Mouse (Mus musculus): ENCODE results near the gene Gm20388. TPM values are rescaled to one million over a fixed set of nuclear protein-coding genes. Genes with fewer than 3 reads are reported as not detected.

Gm20388 gene
- polyA plus RNA-seq, 1 experiment from 2014 or later = 4.4 TPM

GRCm38 (mm10) chr8:122658807-122659160 lies 2748.1 kb downstream of the Gm20388 start:
- Histone ChIP-seq H3K9ac (replicated peaks) (no peak overlapping the region), H3K36me3 (no peaks in the 10 kb centered on the region), H3K27me3 (no peaks in the 10 kb centered on the region), H3K9me3 (no peaks in the 10 kb centered on the region), H3K4me1 (replicated peaks) (peaks cover 42% of the 10 kb centered on the region), H3K27ac (no peak overlapping the region), H3K4me2 (replicated peaks) (no peak overlapping the region), H3K4me3 (replicated peaks) (no peak overlapping the region)
- WGBS = 82% methylated on average over 9 of the region's 9 CpGs
- no peak for ATAC-seq

GRCm38 (mm10) chr8:122660022-122660421 lies 2749.4 kb downstream of the Gm20388 start:
- WGBS = 80% methylated on average over 2 of the region's 2 CpGs
- no peaks in the 10 kb centered on the region for H3K9me3 ChIP-seq
- H3K4me3 ChIP-seq (replicated peaks) = no peak overlapping the region
- no peak overlapping the region for H3K27ac ChIP-seq
- peaks cover 54% of the 10 kb centered on the region for H3K4me1 ChIP-seq (replicated peaks)
- no peak overlapping the region for H3K9ac ChIP-seq (replicated peaks)
- ATAC-seq = no peak
- no peaks in the 10 kb centered on the region for H3K27me3 ChIP-seq
- no peaks in the 10 kb centered on the region for H3K36me3 ChIP-seq
- no peak overlapping the region for H3K4me2 ChIP-seq (replicated peaks)

GRCm38 (mm10) chr8:122661138-122661537 lies 2750.5 kb downstream of the Gm20388 start:
- 44% methylated on average over 7 of the region's 7 CpGs for WGBS
- H3K36me3 ChIP-seq = no peaks in the 10 kb centered on the region
- no peak overlapping the region for H3K4me3 ChIP-seq (replicated peaks)
- ATAC-seq = no peak
- no peak overlapping the region for H3K9ac ChIP-seq (replicated peaks)
- no peak overlapping the region for H3K4me2 ChIP-seq (replicated peaks)
- peak overlapping the region; percentile 14; the same call in 1 of the 2 replicates for H3K27ac ChIP-seq
- H3K9me3 ChIP-seq = no peaks in the 10 kb centered on the region
- no peaks in the 10 kb centered on the region for H3K27me3 ChIP-seq
- H3K4me1 ChIP-seq (replicated peaks) = peaks cover 65% of the 10 kb centered on the region

- Histone ChIP-seq H3K9ac (replicated peaks) (no peak overlapping the region), H3K9me3 (no peaks in the 10 kb centered on the region), H3K27me3 (no peaks in the 10 kb centered on the region), H3K36me3 (no peaks in the 10 kb centered on the region), H3K4me3 (replicated peaks) (no peak overlapping the region), H3K4me1 (replicated peaks) (peaks cover 72% of the 10 kb centered on the region), H3K4me2 (replicated peaks) (no peak overlapping the region), H3K27ac (no peak overlapping the region)
- WGBS = 80% methylated on average over 2 of the region's 2 CpGs
- no peak for ATAC-seq
Observed at GRCm38 (mm10) chr8:122661894-122662293, 2751.3 kb downstream of the Gm20388 start.

GRCm38 (mm10) chr8:122663106-122663505 lies 2752.5 kb downstream of the Gm20388 start:
- H3K27ac ChIP-seq = no peak overlapping the region
- peaks cover 81% of the 10 kb centered on the region for H3K4me1 ChIP-seq (replicated peaks)
- H3K4me3 ChIP-seq (replicated peaks) = no peak overlapping the region
- 85% methylated on average over 3 of the region's 3 CpGs for WGBS
- no peak for ATAC-seq
- no peak overlapping the region for H3K4me2 ChIP-seq (replicated peaks)
- H3K27me3 ChIP-seq = 0 out of 2 replicates have a peak, but pooled peaks cover 2% of the 10 kb centered on the region
- no peak overlapping the region for H3K9ac ChIP-seq (replicated peaks)
- H3K9me3 ChIP-seq = no peaks in the 10 kb centered on the region
- no peaks in the 10 kb centered on the region for H3K36me3 ChIP-seq

- no peak overlapping the region for H3K9ac ChIP-seq (replicated peaks)
- 80% methylated on average over 5 of the region's 5 CpGs for WGBS
- no peak overlapping the region for H3K4me2 ChIP-seq (replicated peaks)
- H3K27me3 ChIP-seq = 0 out of 2 replicates have a peak, but pooled peaks cover 2% of the 10 kb centered on the region
- no peaks in the 10 kb centered on the region for H3K36me3 ChIP-seq
- H3K4me1 ChIP-seq (replicated peaks) = peaks cover 80% of the 10 kb centered on the region
- H3K4me3 ChIP-seq (replicated peaks) = no peak overlapping the region
- no peaks in the 10 kb centered on the region for H3K9me3 ChIP-seq
- ATAC-seq = no peak
- no peak overlapping the region for H3K27ac ChIP-seq
Observed at GRCm38 (mm10) chr8:122663670-122664069, 2753.0 kb downstream of the Gm20388 start.

- ATAC-seq = 0 out of 2 replicates have a peak, but pooled peaks have one; percentile 22
- 59% methylated on average over 8 of the region's 8 CpGs for WGBS
- peaks cover 85% of the 10 kb centered on the region for H3K4me1 ChIP-seq (replicated peaks)
- no peaks in the 10 kb centered on the region for H3K9me3 ChIP-seq
- H3K27ac ChIP-seq = peak overlapping the region; percentile 71
- H3K27me3 ChIP-seq = 0 out of 2 replicates have a peak, but pooled peaks cover 2% of the 10 kb centered on the region
- no peak overlapping the region for H3K4me2 ChIP-seq (replicated peaks)
- H3K4me3 ChIP-seq (replicated peaks) = no peak overlapping the region
- no peaks in the 10 kb centered on the region for H3K36me3 ChIP-seq
- no peak overlapping the region for H3K9ac ChIP-seq (replicated peaks)
Observed at GRCm38 (mm10) chr8:122665221-122665620, 2754.6 kb downstream of the Gm20388 start.

- Histone ChIP-seq H3K4me2 (replicated peaks) (no peak overlapping the region), H3K9me3 (no peaks in the 10 kb centered on the region), H3K4me3 (replicated peaks) (no peak overlapping the region), H3K36me3 (no peaks in the 10 kb centered on the region), H3K27me3 (0 out of 2 replicates have a peak, but pooled peaks cover 2% of the 10 kb centered on the region), H3K27ac (peak overlapping the region; percentile 59), H3K9ac (replicated peaks) (no peak overlapping the region), H3K4me1 (replicated peaks) (peaks cover 89% of the 10 kb centered on the region)
- WGBS = 69% methylated on average over 13 of the region's 14 CpGs
- ATAC-seq = peak; percentile 47
Observed at GRCm38 (mm10) chr8:122665667-122666316, 2755.2 kb downstream of the Gm20388 start.

GRCm38 (mm10) chr8:122666338-122666764 lies 2755.7 kb downstream of the Gm20388 start:
- Histone ChIP-seq H3K27me3 (0 out of 2 replicates have a peak, but pooled peaks cover 4% of the 10 kb centered on the region), H3K4me1 (replicated peaks) (peaks cover 89% of the 10 kb centered on the region), H3K36me3 (no peaks in the 10 kb centered on the region), H3K9ac (replicated peaks) (no peak overlapping the region; the same call in 1 of the 2 replicates), H3K9me3 (no peaks in the 10 kb centered on the region), H3K27ac (peak overlapping the region; percentile 57), H3K4me2 (replicated peaks) (peak overlapping the region; percentile 14; the same call in 1 of the 2 replicates), H3K4me3 (replicated peaks) (no peak overlapping the region)
- 72% methylated on average over 9 of the region's 9 CpGs for WGBS
- peak; percentile 62 for ATAC-seq

- Histone ChIP-seq H3K36me3 (no peaks in the 10 kb centered on the region), H3K4me1 (replicated peaks) (peaks cover 89% of the 10 kb centered on the region), H3K9ac (replicated peaks) (no peak overlapping the region; the same call in 1 of the 2 replicates), H3K4me3 (replicated peaks) (no peak overlapping the region), H3K27ac (peak overlapping the region; percentile 57), H3K9me3 (no peaks in the 10 kb centered on the region), H3K27me3 (peaks cover 9% of the 10 kb centered on the region; the same call in 1 of the 2 replicates), H3K4me2 (replicated peaks) (peak overlapping the region; percentile 14; the same call in 1 of the 2 replicates)
- ATAC-seq = peak; percentile 22; the same call in 1 of the 2 replicates
- 56% methylated on average over 12 of the region's 12 CpGs for WGBS
Observed at GRCm38 (mm10) chr8:122666827-122667226, 2756.2 kb downstream of the Gm20388 start.

GRCm38 (mm10) chr8:122667854-122668253 lies 2757.2 kb downstream of the Gm20388 start:
- Histone ChIP-seq H3K4me2 (replicated peaks) (no peak overlapping the region), H3K9me3 (no peaks in the 10 kb centered on the region), H3K9ac (replicated peaks) (no peak overlapping the region), H3K27me3 (peaks cover 17% of the 10 kb centered on the region; the same call in 1 of the 2 replicates), H3K4me3 (replicated peaks) (no peak overlapping the region), H3K27ac (0 out of 2 replicates have a peak overlapping the region, but pooled peaks have one; percentile 19), H3K36me3 (0 out of 2 replicates have a peak, but pooled peaks cover 1% of the 10 kb centered on the region), H3K4me1 (replicated peaks) (peaks cover 92% of the 10 kb centered on the region)
- 78% methylated on average over 11 of the region's 11 CpGs for WGBS
- no peak for ATAC-seq

- H3K4me2 ChIP-seq (replicated peaks) = 0 out of 2 replicates have a peak overlapping the region, but pooled peaks have one; percentile 6
Observed at GRCm38 (mm10) chr8:122669370-122669769, 2758.7 kb downstream of the Gm20388 start.

More at GRCm38 (mm10) chr8:122669370-122669769, 2758.7 kb downstream of the Gm20388 start:
- Histone ChIP-seq H3K27me3 (peaks cover 24% of the 10 kb centered on the region; the same call in 1 of the 2 replicates), H3K4me3 (replicated peaks) (no peak overlapping the region), H3K4me1 (replicated peaks) (peaks cover 94% of the 10 kb centered on the region), H3K27ac (no peak overlapping the region), H3K9me3 (no peaks in the 10 kb centered on the region), H3K36me3 (0 out of 2 replicates have a peak, but pooled peaks cover 8% of the 10 kb centered on the region), H3K9ac (replicated peaks) (no peak overlapping the region)
- ATAC-seq = no peak
- WGBS = 5% methylated on average over 5 of the region's 5 CpGs

Data from midbrain, embryonic 13.5 days (tissue).